Mouse (Mus musculus): ENCODE data around the gene Inpp5a. TPM values are rescaled to one million over a fixed set of nuclear protein-coding genes. Genes with fewer than 3 reads are reported as not detected.
A peak's percentile ranks its signal among the peaks of the same experiment; 100 is the strongest.

Inpp5a gene
- polyA plus RNA-seq, 1 experiment from 2014 or later = 28.8 TPM

GRCm38 (mm10) chr7:139579261-139579905 lies 190.5 kb downstream of the Inpp5a start:
- H3K4me2 ChIP-seq (ENCODE audit: low read depth, low read length) = no peak overlapping the region
- peaks cover 65% of the 10 kb centered on the region for H3K27me3 ChIP-seq (ENCODE audit: control insufficient read depth, insufficient read depth, low read depth, low read length)
- H3K36me3 ChIP-seq (ENCODE audit: control insufficient read depth, insufficient read depth, low read length) = peaks cover 17% of the 10 kb centered on the region
- peaks cover 23% of the 10 kb centered on the region for H3K4me1 ChIP-seq (replicated peaks; ENCODE audit: control insufficient read depth, insufficient read depth, low read length)
- H3K9ac ChIP-seq (ENCODE audit: low read length) = no peak overlapping the region
- WGBS = 89% methylated on average over 21 of the region's 21 CpGs
- H3K9me3 ChIP-seq (ENCODE audit: control insufficient read depth, low read length) = no peaks in the 10 kb centered on the region
- no peak for ATAC-seq (ENCODE audit: low read depth)
- H3K4me3 ChIP-seq (ENCODE audit: low read length) = no peak overlapping the region
- no peak overlapping the region for H3K27ac ChIP-seq (ENCODE audit: low read length)

GRCm38 (mm10) chr7:139580851-139581775 lies 192.2 kb downstream of the Inpp5a start:
- peaks cover 28% of the 10 kb centered on the region for H3K4me1 ChIP-seq (replicated peaks; ENCODE audit: control insufficient read depth, insufficient read depth, low read length)
- no peak overlapping the region for H3K9ac ChIP-seq (ENCODE audit: low read length)
- no peak for ATAC-seq (ENCODE audit: low read depth)
- peaks cover 83% of the 10 kb centered on the region for H3K27me3 ChIP-seq (ENCODE audit: control insufficient read depth, insufficient read depth, low read depth, low read length)
- H3K4me3 ChIP-seq (ENCODE audit: low read length) = peak overlapping the region; percentile 42
- peaks cover 14% of the 10 kb centered on the region for H3K36me3 ChIP-seq (ENCODE audit: control insufficient read depth, insufficient read depth, low read length)
- no peaks in the 10 kb centered on the region for H3K9me3 ChIP-seq (ENCODE audit: control insufficient read depth, low read length)
- WGBS = 3% methylated on average over 78 of the region's 78 CpGs
- H3K27ac ChIP-seq (ENCODE audit: low read length) = no peak overlapping the region
- peak overlapping the region; percentile 54 for H3K4me2 ChIP-seq (ENCODE audit: low read depth, low read length)

- WGBS = under 1% methylated on average over 81 of the region's 82 CpGs
- H3K9ac ChIP-seq (ENCODE audit: low read length) = no peak overlapping the region
- peak; percentile 55 for ATAC-seq (ENCODE audit: low read depth)
Observed at GRCm38 (mm10) chr7:139581801-139582571, 193.1 kb downstream of the Inpp5a start.

GRCm38 (mm10) chr7:139582595-139582994 lies 193.7 kb downstream of the Inpp5a start, which contains the start of gene Nkx6-2:
TSS of gene Nkx6-2 (minus strand) at chr7:139582797.
- peaks cover 11% of the 10 kb centered on the region for H3K36me3 ChIP-seq (ENCODE audit: control insufficient read depth, insufficient read depth, low read length)
- ATAC-seq (ENCODE audit: low read depth) = peak; percentile 58
- H3K4me2 ChIP-seq (ENCODE audit: low read depth, low read length) = peak within 1 kb of the TSS; percentile 54
- under 1% methylated on average over 53 of the region's 56 CpGs for WGBS
- no peaks in the 10 kb centered on the region for H3K9me3 ChIP-seq (ENCODE audit: control insufficient read depth, low read length)
- H3K4me1 ChIP-seq (replicated peaks; ENCODE audit: control insufficient read depth, insufficient read depth, low read length) = peaks cover 28% of the 10 kb centered on the region
- H3K27ac ChIP-seq (ENCODE audit: low read length) = no peak within 1 kb of the TSS
- no peak within 1 kb of the TSS for H3K9ac ChIP-seq (ENCODE audit: low read length)
- H3K4me3 ChIP-seq (ENCODE audit: low read length) = peak within 1 kb of the TSS; percentile 42
- H3K27me3 ChIP-seq (ENCODE audit: control insufficient read depth, insufficient read depth, low read depth, low read length) = peaks cover 97% of the 10 kb centered on the region

More at GRCm38 (mm10) chr7:139581801-139582571, 193.1 kb downstream of the Inpp5a start:
- peaks cover 28% of the 10 kb centered on the region for H3K4me1 ChIP-seq (replicated peaks; ENCODE audit: control insufficient read depth, insufficient read depth, low read length)
- peaks cover 91% of the 10 kb centered on the region for H3K27me3 ChIP-seq (ENCODE audit: control insufficient read depth, insufficient read depth, low read depth, low read length)
- peak overlapping the region; percentile 54 for H3K4me2 ChIP-seq (ENCODE audit: low read depth, low read length)
- no peak overlapping the region for H3K27ac ChIP-seq (ENCODE audit: low read length)
- no peaks in the 10 kb centered on the region for H3K9me3 ChIP-seq (ENCODE audit: control insufficient read depth, low read length)
- peak overlapping the region; percentile 42 for H3K4me3 ChIP-seq (ENCODE audit: low read length)
- peaks cover 13% of the 10 kb centered on the region for H3K36me3 ChIP-seq (ENCODE audit: control insufficient read depth, insufficient read depth, low read length)

GRCm38 (mm10) chr7:139583094-139583737 lies 194.3 kb downstream of the Inpp5a start:
- WGBS = 18% methylated on average over 17 of the region's 17 CpGs

GRCm38 (mm10) chr7:139584221-139585175 lies 195.6 kb downstream of the Inpp5a start:
- Histone ChIP-seq H3K4me2 (ENCODE audit: low read depth, low read length) (0 out of 2 replicates have a peak overlapping the region, but pooled peaks have one; percentile 4), H3K9me3 (ENCODE audit: control insufficient read depth, low read length) (no peaks in the 10 kb centered on the region), H3K27ac (ENCODE audit: low read length) (no peak overlapping the region), H3K36me3 (ENCODE audit: control insufficient read depth, insufficient read depth, low read length) (no peaks in the 10 kb centered on the region), H3K9ac (ENCODE audit: low read length) (no peak overlapping the region), H3K27me3 (ENCODE audit: control insufficient read depth, insufficient read depth, low read depth, low read length) (peaks cover 86% of the 10 kb centered on the region), H3K4me1 (replicated peaks; ENCODE audit: control insufficient read depth, insufficient read depth, low read length) (peaks cover 28% of the 10 kb centered on the region), H3K4me3 (ENCODE audit: low read length) (peak overlapping the region; percentile 3; the same call in 1 of the 2 replicates)
- ATAC-seq (ENCODE audit: low read depth) = no peak
- 2% methylated on average over 53 of the region's 53 CpGs for WGBS

More at GRCm38 (mm10) chr7:139583094-139583737, 194.3 kb downstream of the Inpp5a start:
- Histone ChIP-seq H3K4me2 (ENCODE audit: low read depth, low read length) (no peak overlapping the region; the same call in 1 of the 2 replicates), H3K27ac (ENCODE audit: low read length) (no peak overlapping the region), H3K9me3 (ENCODE audit: control insufficient read depth, low read length) (no peaks in the 10 kb centered on the region), H3K4me1 (replicated peaks; ENCODE audit: control insufficient read depth, insufficient read depth, low read length) (peaks cover 28% of the 10 kb centered on the region), H3K36me3 (ENCODE audit: control insufficient read depth, insufficient read depth, low read length) (peaks cover 7% of the 10 kb centered on the region), H3K27me3 (ENCODE audit: control insufficient read depth, insufficient read depth, low read depth, low read length) (peaks cover 98% of the 10 kb centered on the region), H3K9ac (ENCODE audit: low read length) (no peak overlapping the region), H3K4me3 (ENCODE audit: low read length) (peak overlapping the region; percentile 42)
- no peak for ATAC-seq (ENCODE audit: low read depth)

GRCm38 (mm10) chr7:139585183-139585821 lies 196.4 kb downstream of the Inpp5a start:
- WGBS = 4% methylated on average over 29 of the region's 29 CpGs
- no peak overlapping the region for H3K4me2 ChIP-seq (ENCODE audit: low read depth, low read length)

More at GRCm38 (mm10) chr7:139585183-139585821, 196.4 kb downstream of the Inpp5a start:
- Histone ChIP-seq H3K27ac (ENCODE audit: low read length) (no peak overlapping the region), H3K9ac (ENCODE audit: low read length) (no peak overlapping the region), H3K27me3 (ENCODE audit: control insufficient read depth, insufficient read depth, low read depth, low read length) (peaks cover 78% of the 10 kb centered on the region), H3K36me3 (ENCODE audit: control insufficient read depth, insufficient read depth, low read length) (no peaks in the 10 kb centered on the region), H3K4me3 (ENCODE audit: low read length) (no peak overlapping the region), H3K9me3 (ENCODE audit: control insufficient read depth, low read length) (no peaks in the 10 kb centered on the region), H3K4me1 (replicated peaks; ENCODE audit: control insufficient read depth, insufficient read depth, low read length) (peaks cover 28% of the 10 kb centered on the region)
- ATAC-seq (ENCODE audit: low read depth) = no peak
